Mouse (Mus musculus): ENCODE measurements around the gene Gpr1. TPM values are rescaled to one million over a fixed set of nuclear protein-coding genes. Genes with fewer than 3 reads are reported as not detected.
A peak's percentile ranks its signal among the peaks of the same experiment; 100 is the strongest.

The Gpr1 gene
- polyA plus RNA-seq, 1 experiment from 2014 or later = 0.30 TPM

GRCm38 (mm10) chr1:63253291-63253690, 38.9 kb upstream of the Gpr1 start:
- H3K27ac ChIP-seq (ENCODE audit: low read length) = no peak overlapping the region
- H3K36me3 ChIP-seq (ENCODE audit: control insufficient read depth, insufficient read depth) = no peaks in the 10 kb centered on the region
- H3K4me2 ChIP-seq (ENCODE audit: low read depth, low read length) = no peak overlapping the region
- peaks cover 84% of the 10 kb centered on the region for H3K27me3 ChIP-seq (ENCODE audit: control insufficient read depth, insufficient read depth, low read length)
- H3K4me1 ChIP-seq (ENCODE audit: control insufficient read depth, insufficient read depth, low read length) = no peaks in the 10 kb centered on the region
- no peak overlapping the region for H3K9ac ChIP-seq (ENCODE audit: low read length)
- no peak overlapping the region for H3K4me3 ChIP-seq (ENCODE audit: low read length)
- 42% methylated on average over 5 of the region's 5 CpGs for WGBS
- no peaks in the 10 kb centered on the region; the same call in 1 of the 2 replicates for H3K9me3 ChIP-seq (replicated peaks; ENCODE audit: control insufficient read depth, low read length)
- ATAC-seq (replicated peaks; ENCODE audit: extremely low read depth, insufficient read depth, low FRiP score) = no peak

GRCm38 (mm10) chr1:63252351-63253209, 38.2 kb upstream of the Gpr1 start:
- WGBS = 38% methylated on average over 24 of the region's 24 CpGs
- Histone ChIP-seq H3K27me3 (ENCODE audit: control insufficient read depth, insufficient read depth, low read length) (peaks cover 88% of the 10 kb centered on the region), H3K9me3 (replicated peaks; ENCODE audit: control insufficient read depth, low read length) (no peaks in the 10 kb centered on the region; the same call in 1 of the 2 replicates), H3K9ac (ENCODE audit: low read length) (no peak overlapping the region), H3K4me1 (ENCODE audit: control insufficient read depth, insufficient read depth, low read length) (peaks cover 5% of the 10 kb centered on the region), H3K27ac (ENCODE audit: low read length) (no peak overlapping the region), H3K4me3 (ENCODE audit: low read length) (no peak overlapping the region), H3K36me3 (ENCODE audit: control insufficient read depth, insufficient read depth) (no peaks in the 10 kb centered on the region), H3K4me2 (ENCODE audit: low read depth, low read length) (no peak overlapping the region)
- no peak for ATAC-seq (replicated peaks; ENCODE audit: extremely low read depth, insufficient read depth, low FRiP score)

GRCm38 (mm10) chr1:63249261-63249660, 34.9 kb upstream of the Gpr1 start:
- ATAC-seq (replicated peaks; ENCODE audit: extremely low read depth, insufficient read depth, low FRiP score) = no peak
- Histone ChIP-seq H3K36me3 (ENCODE audit: control insufficient read depth, insufficient read depth) (no peaks in the 10 kb centered on the region), H3K4me1 (ENCODE audit: control insufficient read depth, insufficient read depth, low read length) (peaks cover 5% of the 10 kb centered on the region), H3K27ac (ENCODE audit: low read length) (no peak overlapping the region), H3K27me3 (ENCODE audit: control insufficient read depth, insufficient read depth, low read length) (peaks cover 80% of the 10 kb centered on the region), H3K4me3 (ENCODE audit: low read length) (no peak overlapping the region), H3K9ac (ENCODE audit: low read length) (no peak overlapping the region), H3K4me2 (ENCODE audit: low read depth, low read length) (no peak overlapping the region), H3K9me3 (replicated peaks; ENCODE audit: control insufficient read depth, low read length) (no peaks in the 10 kb centered on the region; the same call in 1 of the 2 replicates)
- 51% methylated on average over 4 of the region's 4 CpGs for WGBS

GRCm38 (mm10) chr1:63248360-63248851, 34.1 kb upstream of the Gpr1 start:
- H3K4me2 ChIP-seq (ENCODE audit: low read depth, low read length) = peak overlapping the region; percentile 55
- H3K9ac ChIP-seq (ENCODE audit: low read length) = peak overlapping the region; percentile 34; the same call in 1 of the 2 replicates
- H3K36me3 ChIP-seq (ENCODE audit: control insufficient read depth, insufficient read depth) = no peaks in the 10 kb centered on the region
- H3K4me3 ChIP-seq (ENCODE audit: low read length) = peak overlapping the region; percentile 32
- peaks cover 5% of the 10 kb centered on the region for H3K4me1 ChIP-seq (ENCODE audit: control insufficient read depth, insufficient read depth, low read length)
- no peak overlapping the region for H3K27ac ChIP-seq (ENCODE audit: low read length)
- H3K9me3 ChIP-seq (replicated peaks; ENCODE audit: control insufficient read depth, low read length) = no peaks in the 10 kb centered on the region; the same call in 1 of the 2 replicates
- whole genome bisulfite sequencing = 2% methylated on average over 44 of the region's 44 CpGs
- ATAC-seq (replicated peaks; ENCODE audit: extremely low read depth, insufficient read depth, low FRiP score) = no peak
- H3K27me3 ChIP-seq (ENCODE audit: control insufficient read depth, insufficient read depth, low read length) = peaks cover 80% of the 10 kb centered on the region

- H3K9ac ChIP-seq (ENCODE audit: low read length) = peak overlapping the region; percentile 34; the same call in 1 of the 2 replicates
- peaks cover 5% of the 10 kb centered on the region for H3K4me1 ChIP-seq (ENCODE audit: control insufficient read depth, insufficient read depth, low read length)
- peaks cover 75% of the 10 kb centered on the region for H3K27me3 ChIP-seq (ENCODE audit: control insufficient read depth, insufficient read depth, low read length)
- no peak overlapping the region for H3K27ac ChIP-seq (ENCODE audit: low read length)
- ATAC-seq (replicated peaks; ENCODE audit: extremely low read depth, insufficient read depth, low FRiP score) = no peak
- no peaks in the 10 kb centered on the region for H3K36me3 ChIP-seq (ENCODE audit: control insufficient read depth, insufficient read depth)
- WGBS = 3% methylated on average over 18 of the region's 18 CpGs
- H3K9me3 ChIP-seq (replicated peaks; ENCODE audit: control insufficient read depth, low read length) = no peaks in the 10 kb centered on the region; the same call in 1 of the 2 replicates
- peak overlapping the region; percentile 55 for H3K4me2 ChIP-seq (ENCODE audit: low read depth, low read length)
- H3K4me3 ChIP-seq (ENCODE audit: low read length) = peak overlapping the region; percentile 32
These were observed 33.6 kb upstream of the Gpr1 start for GRCm38 (mm10) chr1:63247831-63248359.

- H3K4me3 ChIP-seq (ENCODE audit: low read length) = 0 out of 2 replicates have a peak overlapping the region, but pooled peaks have one; percentile 14
These were observed 32.6 kb upstream of the Gpr1 start for GRCm38 (mm10) chr1:63246862-63247521.

GRCm38 (mm10) chr1:63243854-63244253, 29.5 kb upstream of the Gpr1 start:
- Histone ChIP-seq H3K4me1 (ENCODE audit: control insufficient read depth, insufficient read depth, low read length) (peaks cover 5% of the 10 kb centered on the region), H3K9ac (ENCODE audit: low read length) (no peak overlapping the region), H3K27me3 (ENCODE audit: control insufficient read depth, insufficient read depth, low read length) (peaks cover 36% of the 10 kb centered on the region), H3K36me3 (ENCODE audit: control insufficient read depth, insufficient read depth) (no peaks in the 10 kb centered on the region), H3K9me3 (replicated peaks; ENCODE audit: control insufficient read depth, low read length) (no peaks in the 10 kb centered on the region; the same call in 1 of the 2 replicates), H3K27ac (ENCODE audit: low read length) (no peak overlapping the region), H3K4me2 (ENCODE audit: low read depth, low read length) (no peak overlapping the region), H3K4me3 (ENCODE audit: low read length) (no peak overlapping the region)
- 42% methylated on average over 4 of the region's 4 CpGs for WGBS
- no peak for ATAC-seq (replicated peaks; ENCODE audit: extremely low read depth, insufficient read depth, low FRiP score)

More at GRCm38 (mm10) chr1:63246862-63247521, 32.6 kb upstream of the Gpr1 start:
- Histone ChIP-seq H3K4me2 (ENCODE audit: low read depth, low read length) (peak overlapping the region; percentile 23; the same call in 1 of the 2 replicates), H3K27ac (ENCODE audit: low read length) (no peak overlapping the region), H3K36me3 (ENCODE audit: control insufficient read depth, insufficient read depth) (no peaks in the 10 kb centered on the region), H3K9ac (ENCODE audit: low read length) (no peak overlapping the region), H3K9me3 (replicated peaks; ENCODE audit: control insufficient read depth, low read length) (no peaks in the 10 kb centered on the region; the same call in 1 of the 2 replicates), H3K27me3 (ENCODE audit: control insufficient read depth, insufficient read depth, low read length) (peaks cover 66% of the 10 kb centered on the region), H3K4me1 (ENCODE audit: control insufficient read depth, insufficient read depth, low read length) (peaks cover 5% of the 10 kb centered on the region)
- WGBS = 5% methylated on average over 16 of the region's 16 CpGs
- no peak for ATAC-seq (replicated peaks; ENCODE audit: extremely low read depth, insufficient read depth, low FRiP score)

GRCm38 (mm10) chr1:63239751-63240150, 25.4 kb upstream of the Gpr1 start:
- Histone ChIP-seq H3K4me2 (ENCODE audit: low read depth, low read length) (no peak overlapping the region), H3K27me3 (ENCODE audit: control insufficient read depth, insufficient read depth, low read length) (peaks cover 6% of the 10 kb centered on the region), H3K9ac (ENCODE audit: low read length) (no peak overlapping the region), H3K4me3 (ENCODE audit: low read length) (no peak overlapping the region), H3K36me3 (ENCODE audit: control insufficient read depth, insufficient read depth) (no peaks in the 10 kb centered on the region), H3K9me3 (replicated peaks; ENCODE audit: control insufficient read depth, low read length) (no peaks in the 10 kb centered on the region), H3K27ac (ENCODE audit: low read length) (no peak overlapping the region), H3K4me1 (ENCODE audit: control insufficient read depth, insufficient read depth, low read length) (no peaks in the 10 kb centered on the region)
- ATAC-seq (replicated peaks; ENCODE audit: extremely low read depth, insufficient read depth, low FRiP score) = peak; percentile 67
- 63% methylated on average over 8 of the region's 8 CpGs for whole genome bisulfite sequencing

Data from heart, embryonic 16.5 days (tissue).